ENCODE assay signal across 8 mouse cellular contexts in genomic region chr6:54070736-54071135, GRCm38 (mm10). TPM values are rescaled to one million over a fixed set of nuclear protein-coding genes. Genes with fewer than 3 reads are reported as not detected.
DNase-seq lines count a peak whose midpoint lies in the region; ATAC-seq lines count a peak whose summit lies in the region.
"Had no signal": no experiment of that assay in that cellular context is flagged by ENCODE, and none has a peak within 500 bp of the region (broad histone marks: within the 10 kb centered on the region; RNA-seq: fewer than 3 reads in every experiment).

No protein-coding gene starts in this region.

- H3K27me3 ChIP-seq in kidney, embryonic 14.5 days (ENCODE audit: control insufficient read depth, insufficient read depth, low read length): no peaks in the 10 kb centered on the region
- peaks cover 9% of the 10 kb centered on the region for H3K27me3 ChIP-seq in lung, embryonic 15.5 days
- H3K27me3 ChIP-seq: midbrain, embryonic 12.5 days had no signal

- no peak overlapping the region for H3K4me3 ChIP-seq in kidney, embryonic 14.5 days (ENCODE audit: low read length)
- no peak overlapping the region for H3K4me3 ChIP-seq in lung, embryonic 15.5 days
- H3K4me3 ChIP-seq: midbrain, embryonic 12.5 days had no signal

- no peaks in the 10 kb centered on the region for H3K9me3 ChIP-seq in kidney, embryonic 14.5 days (ENCODE audit: control insufficient read depth, low read length)
- no peaks in the 10 kb centered on the region for H3K9me3 ChIP-seq in lung, embryonic 15.5 days
- H3K9me3 ChIP-seq: midbrain, embryonic 12.5 days had no signal

- H3K36me3 ChIP-seq in kidney, embryonic 14.5 days (ENCODE audit: control insufficient read depth, insufficient read depth, low read length): no peaks in the 10 kb centered on the region
- H3K36me3 ChIP-seq in lung, embryonic 15.5 days: no peaks in the 10 kb centered on the region
- H3K36me3 ChIP-seq: midbrain, embryonic 12.5 days had no signal

- H3K4me1 ChIP-seq in kidney, embryonic 14.5 days (ENCODE audit: control insufficient read depth, insufficient read depth, low read length): peaks cover 8% of the 10 kb centered on the region; the same call in 1 of the 2 replicates
- peaks cover 33% of the 10 kb centered on the region for H3K4me1 ChIP-seq in lung, embryonic 15.5 days

- H3K27ac ChIP-seq in kidney, embryonic 14.5 days (ENCODE audit: low read depth, low read length): no peak overlapping the region
- no peak overlapping the region for H3K27ac ChIP-seq in lung, embryonic 15.5 days
- H3K27ac ChIP-seq: midbrain, embryonic 12.5 days had no signal

- peak; percentile 59 for DNase-seq in kidney, adult 11 months
- peak; percentile 56 to 75 for DNase-seq in adrenal gland, postnatal 36 days
- DNase-seq in cerebellum, postnatal 14 days: peak; percentile 96 to 97
- no peak for DNase-seq in spleen, adult 18-20 months

- WGBS in kidney, embryonic 14.5 days: 55% methylated on average over 6 of the region's 6 CpGs
- WGBS in lung, embryonic 15.5 days: 35% methylated on average over 6 of the region's 6 CpGs

- H3K9ac ChIP-seq in kidney, embryonic 14.5 days (ENCODE audit: low read depth, low read length): no peak overlapping the region
- H3K9ac ChIP-seq in lung, embryonic 15.5 days: no peak overlapping the region
- H3K9ac ChIP-seq: midbrain, embryonic 12.5 days had no signal

- no peak overlapping the region for H3K4me2 ChIP-seq in kidney, embryonic 14.5 days (replicated peaks; ENCODE audit: low read depth, low read length)
- peak overlapping the region; percentile 1; the same call in 1 of the 2 replicates for H3K4me2 ChIP-seq in lung, embryonic 15.5 days
- H3K4me2 ChIP-seq: midbrain, embryonic 12.5 days had no signal

- ATAC-seq in kidney, embryonic 14.5 days (ENCODE audit: low FRiP score, low TSS enrichment): no peak
- ATAC-seq in lung, embryonic 15.5 days (ENCODE audit: borderline replicate concordance, extremely low read depth, low FRiP score, low TSS enrichment): 0 out of 2 replicates have a peak, but pooled peaks have one; percentile 39
- ATAC-seq in monocyte, adult 5-6 weeks (replicated peaks; ENCODE audit: insufficient number of reproducible peaks, low FRiP score, low TSS enrichment, poor library complexity, severe bottlenecking): no peak

RNA-seq across cellular contexts. Expression of gene Chn2, which starts 31.4 kb away (rescaled TPM):
- polyA plus RNA-seq in kidney, embryonic 14.5 days (2014; fragmentation: Nextera tagmentation; extraction: Ambion mirVana): 13.3 and 17.3 TPM in 2 replicates
- total RNA-seq in adrenal gland, postnatal 36 days (2021): 10 to 100 TPM in 1 of 2 experiments, 1 to 10 TPM in 1; 5.5 to 15.6 TPM
- 13.0 and 13.6 TPM in 2 replicates for polyA plus RNA-seq in lung, embryonic 15.5 days (2015; fragmentation: Nextera tagmentation; extraction: Ambion mirVana)
- 21.5 to 41.1 TPM (median 21.7 TPM) in 3 replicates for total RNA-seq in monocyte, adult 5-6 weeks (2017)

Comparison
In these comparisons a context has a peak if more than half of its experiments do, and no peak if none do; other contexts are left out.
1. DNase-seq: peak in kidney, adult 11 months (single experiment), adrenal gland, postnatal 36 days (2 of 2) and cerebellum, postnatal 14 days (2 of 2); none in spleen, adult 18-20 months (0 of 2).